Mouse (Mus musculus) embryo, embryonic 11.5 days (tissue): ENCODE data around the gene Exosc1.
"Not testable (repeated sequence)": the region's sequence is repeated elsewhere in the genome, so short reads cannot be mapped to it uniquely, and the experiment has no call there.

Source experiments
- DNase-seq: peaks from one replicate; pipeline ENCODE4 v3.0.0-alpha.2; 2012; ENCODE audit warnings: low read depth, low spot score

Gene Exosc1

GRCm38 (mm10) chr19:41933179-41934086 is at the start of gene Exosc1, which contains the start of gene Zdhhc16:
Gene Exosc1 (minus strand): TSS chr19:41933423.
Gene Zdhhc16 (plus strand): TSS chr19:41933480.
- peak; percentile 96 for DNase-seq

- no peak for DNase-seq
These were observed 49.5 kb upstream of the Exosc1 start for GRCm38 (mm10) chr19:41982791-41983150.

GRCm38 (mm10) chr19:41981931-41982790 is 48.9 kb upstream of the Exosc1 start:
- DNase-seq: no peak

- DNase-seq: no peak
These were observed 48.3 kb upstream of the Exosc1 start, which contains the start of gene Ubtd1 for GRCm38 (mm10) chr19:41981595-41981927. Gene Ubtd1 (plus strand): TSS chr19:41981763.

GRCm38 (mm10) chr19:41980819-41981594 is 47.8 kb upstream of the Exosc1 start, which contains the start of gene Mms19:
Gene Mms19 (minus strand): TSS chr19:41981157.
- peak; percentile 98 for DNase-seq

GRCm38 (mm10) chr19:41980422-41980818 is 47.2 kb upstream of the Exosc1 start:
- no peak for DNase-seq

GRCm38 (mm10) chr19:41973891-41974794 is 40.9 kb upstream of the Exosc1 start:
- no peak for DNase-seq

- no peak for DNase-seq
These were observed 36.4 kb upstream of the Exosc1 start for GRCm38 (mm10) chr19:41969618-41970017.

- DNase-seq: no peak
These were observed 20.4 kb upstream of the Exosc1 start for GRCm38 (mm10) chr19:41953574-41953973.

GRCm38 (mm10) chr19:41952287-41952686 is 19.1 kb upstream of the Exosc1 start:
- DNase-seq: no peak

- no peak for DNase-seq
These were observed 10.6 kb upstream of the Exosc1 start for GRCm38 (mm10) chr19:41943841-41944240.

GRCm38 (mm10) chr19:41938539-41938938 is 5.3 kb upstream of the Exosc1 start:
- DNase-seq: no peak

- no peak for DNase-seq
These were observed 2.7 kb upstream of the Exosc1 start for GRCm38 (mm10) chr19:41935921-41936320.

GRCm38 (mm10) chr19:41934124-41934523 is 901 bp upstream of the Exosc1 start:
- no peak for DNase-seq

- DNase-seq: no peak
These were observed 537 bp downstream of the Exosc1 start for GRCm38 (mm10) chr19:41932686-41933085.

- DNase-seq: no peak
These were observed 12.7 kb downstream of the Exosc1 start for GRCm38 (mm10) chr19:41920412-41921067.

GRCm38 (mm10) chr19:41919471-41919870 is 13.8 kb downstream of the Exosc1 start:
- no peak for DNase-seq

- no peak for DNase-seq
These were observed 16.4 kb downstream of the Exosc1 start for GRCm38 (mm10) chr19:41916853-41917252.

GRCm38 (mm10) chr19:41915294-41915693 is 17.9 kb downstream of the Exosc1 start:
- DNase-seq: no peak

GRCm38 (mm10) chr19:41914592-41914882 is 18.7 kb downstream of the Exosc1 start:
- DNase-seq: not testable (repeated sequence)
